Mouse (Mus musculus) olfactory bulb, adult 2 months (tissue): ENCODE results near the gene Syt2.

Experiments used
- CTCF ChIP-seq: fragments of 200-500 bp; IDR thresholded peaks from 2 replicates; pipeline ENCODE4 v1.5.1; 2012; ENCODE audit warnings: low read depth, mild to moderate bottlenecking, low read length, moderate library complexity; ENCODE audit not compliant: insufficient read depth
- POLR2A ChIP-seq: fragments of 200-500 bp; IDR thresholded peaks from 2 replicates; pipeline ENCODE4 v1.6.1; 2012; ENCODE audit warnings: mild to moderate bottlenecking, low read depth, low read length, moderate library complexity; ENCODE audit not compliant: insufficient read depth

- TF ChIP-seq POLR2A (no peak), CTCF (no peak)
Observed at GRCm38 (mm10) chr1:134754818-134755217, 108.3 kb downstream of the Syt2 start.
